Mouse (Mus musculus): ENCODE results near the gene Ap4b1. TPM values are rescaled to one million over a fixed set of nuclear protein-coding genes. Genes with fewer than 3 reads are reported as not detected.
"Not testable (repeated sequence)": the region's sequence is repeated elsewhere in the genome, so short reads cannot be mapped to it uniquely, and the experiment has no call there.

Gene Ap4b1
- polyA plus RNA-seq, 1 experiment from 2014 or later: 25.1 TPM

- Histone ChIP-seq H3K27ac (ENCODE audit: low read depth, low read length) (no peak overlapping the region), H3K4me3 (ENCODE audit: low read depth, low read length) (no peak overlapping the region), H3K9me3 (ENCODE audit: control insufficient read depth, low read length) (no peaks in the 10 kb centered on the region), H3K36me3 (ENCODE audit: control insufficient read depth, insufficient read depth, low read length) (no peaks in the 10 kb centered on the region), H3K27me3 (ENCODE audit: control insufficient read depth, insufficient read depth, low read length) (no peaks in the 10 kb centered on the region), H3K4me2 (ENCODE audit: low read depth, low read length) (no peak overlapping the region), H3K4me1 (ENCODE audit: control insufficient read depth, insufficient read depth, low read length) (no peaks in the 10 kb centered on the region), H3K9ac (replicated peaks; ENCODE audit: low read depth, low read length) (no peak overlapping the region)
- no peak for ATAC-seq (ENCODE audit: low read depth)
These were observed 18.2 kb downstream of the Ap4b1 start for GRCm38 (mm10) chr3:103827548-103827947.

GRCm38 (mm10) chr3:103829036-103829435 is 19.7 kb downstream of the Ap4b1 start:
- Histone ChIP-seq H3K27me3 (ENCODE audit: control insufficient read depth, insufficient read depth, low read length) (no peaks in the 10 kb centered on the region), H3K4me2 (ENCODE audit: low read depth, low read length) (no peak overlapping the region), H3K36me3 (ENCODE audit: control insufficient read depth, insufficient read depth, low read length) (no peaks in the 10 kb centered on the region), H3K4me1 (ENCODE audit: control insufficient read depth, insufficient read depth, low read length) (no peaks in the 10 kb centered on the region), H3K9ac (replicated peaks; ENCODE audit: low read depth, low read length) (no peak overlapping the region), H3K27ac (ENCODE audit: low read depth, low read length) (no peak overlapping the region), H3K4me3 (ENCODE audit: low read depth, low read length) (no peak overlapping the region), H3K9me3 (ENCODE audit: control insufficient read depth, low read length) (no peaks in the 10 kb centered on the region)
- ATAC-seq (ENCODE audit: low read depth): no peak
- WGBS: 87% methylated on average over 3 of the region's 3 CpGs

- not testable (repeated sequence) for ATAC-seq (ENCODE audit: low read depth); H3K9me3 ChIP-seq (ENCODE audit: control insufficient read depth, low read length)
- 60% methylated on average over 1 of the region's 1 CpGs for WGBS
These were observed 21.4 kb downstream of the Ap4b1 start for GRCm38 (mm10) chr3:103830681-103831080.

GRCm38 (mm10) chr3:103831146-103831545 is 21.8 kb downstream of the Ap4b1 start:
- H3K9me3 ChIP-seq (ENCODE audit: control insufficient read depth, low read length): no peaks in the 10 kb centered on the region
- H3K36me3 ChIP-seq (ENCODE audit: control insufficient read depth, insufficient read depth, low read length): no peaks in the 10 kb centered on the region
- no peaks in the 10 kb centered on the region for H3K4me1 ChIP-seq (ENCODE audit: control insufficient read depth, insufficient read depth, low read length)
- no peak for ATAC-seq (ENCODE audit: low read depth)
- H3K27ac ChIP-seq (ENCODE audit: low read depth, low read length): no peak overlapping the region
- no peak overlapping the region for H3K4me2 ChIP-seq (ENCODE audit: low read depth, low read length)
- no peaks in the 10 kb centered on the region for H3K27me3 ChIP-seq (ENCODE audit: control insufficient read depth, insufficient read depth, low read length)
- no peak overlapping the region for H3K9ac ChIP-seq (replicated peaks; ENCODE audit: low read depth, low read length)
- 89% methylated on average over 7 of the region's 7 CpGs for whole genome bisulfite sequencing
- no peak overlapping the region for H3K4me3 ChIP-seq (ENCODE audit: low read depth, low read length)

More at GRCm38 (mm10) chr3:103830681-103831080, 21.4 kb downstream of the Ap4b1 start:
- not testable (repeated sequence) for H3K4me3 ChIP-seq (ENCODE audit: low read depth, low read length); H3K4me2 ChIP-seq (ENCODE audit: low read depth, low read length); H3K27me3 ChIP-seq (ENCODE audit: control insufficient read depth, insufficient read depth, low read length); H3K27ac ChIP-seq (ENCODE audit: low read depth, low read length); H3K36me3 ChIP-seq (ENCODE audit: control insufficient read depth, insufficient read depth, low read length); H3K4me1 ChIP-seq (ENCODE audit: control insufficient read depth, insufficient read depth, low read length); H3K9ac ChIP-seq (replicated peaks; ENCODE audit: low read depth, low read length)

GRCm38 (mm10) chr3:103832426-103832825 is 23.1 kb downstream of the Ap4b1 start, which contains the start of gene Bcl2l15:
TSS of gene Bcl2l15 (plus strand) at chr3:103832601.
- Histone ChIP-seq H3K9me3 (ENCODE audit: control insufficient read depth, low read length) (no peaks in the 10 kb centered on the region), H3K36me3 (ENCODE audit: control insufficient read depth, insufficient read depth, low read length) (no peaks in the 10 kb centered on the region), H3K9ac (replicated peaks; ENCODE audit: low read depth, low read length) (no peak within 1 kb of the TSS), H3K4me2 (ENCODE audit: low read depth, low read length) (no peak within 1 kb of the TSS), H3K4me1 (ENCODE audit: control insufficient read depth, insufficient read depth, low read length) (no peaks in the 10 kb centered on the region), H3K27me3 (ENCODE audit: control insufficient read depth, insufficient read depth, low read length) (no peaks in the 10 kb centered on the region), H3K27ac (ENCODE audit: low read depth, low read length) (no peak within 1 kb of the TSS), H3K4me3 (ENCODE audit: low read depth, low read length) (no peak within 1 kb of the TSS)
- ATAC-seq (ENCODE audit: low read depth): no peak

- WGBS: 91% methylated on average over 2 of the region's 2 CpGs
- Histone ChIP-seq H3K4me2 (ENCODE audit: low read depth, low read length) (no peak overlapping the region), H3K9ac (replicated peaks; ENCODE audit: low read depth, low read length) (no peak overlapping the region), H3K27me3 (ENCODE audit: control insufficient read depth, insufficient read depth, low read length) (no peaks in the 10 kb centered on the region), H3K9me3 (ENCODE audit: control insufficient read depth, low read length) (no peaks in the 10 kb centered on the region), H3K36me3 (ENCODE audit: control insufficient read depth, insufficient read depth, low read length) (no peaks in the 10 kb centered on the region), H3K4me1 (ENCODE audit: control insufficient read depth, insufficient read depth, low read length) (no peaks in the 10 kb centered on the region), H3K27ac (ENCODE audit: low read depth, low read length) (no peak overlapping the region), H3K4me3 (ENCODE audit: low read depth, low read length) (no peak overlapping the region)
- ATAC-seq (ENCODE audit: low read depth): no peak
These were observed 24.7 kb downstream of the Ap4b1 start for GRCm38 (mm10) chr3:103834001-103834400.

GRCm38 (mm10) chr3:103835272-103835950 is 26.1 kb downstream of the Ap4b1 start:
- Histone ChIP-seq H3K27ac (ENCODE audit: low read depth, low read length) (no peak overlapping the region), H3K36me3 (ENCODE audit: control insufficient read depth, insufficient read depth, low read length) (no peaks in the 10 kb centered on the region), H3K9ac (replicated peaks; ENCODE audit: low read depth, low read length) (no peak overlapping the region), H3K4me3 (ENCODE audit: low read depth, low read length) (no peak overlapping the region), H3K27me3 (ENCODE audit: control insufficient read depth, insufficient read depth, low read length) (no peaks in the 10 kb centered on the region), H3K9me3 (ENCODE audit: control insufficient read depth, low read length) (no peaks in the 10 kb centered on the region), H3K4me2 (ENCODE audit: low read depth, low read length) (no peak overlapping the region), H3K4me1 (ENCODE audit: control insufficient read depth, insufficient read depth, low read length) (no peaks in the 10 kb centered on the region)
- 79% methylated on average over 6 of the region's 6 CpGs for WGBS
- ATAC-seq (ENCODE audit: low read depth): no peak

GRCm38 (mm10) chr3:103835951-103836310 is 26.6 kb downstream of the Ap4b1 start:
- Histone ChIP-seq H3K4me1 (ENCODE audit: control insufficient read depth, insufficient read depth, low read length) (no peaks in the 10 kb centered on the region), H3K9ac (replicated peaks; ENCODE audit: low read depth, low read length) (no peak overlapping the region), H3K36me3 (ENCODE audit: control insufficient read depth, insufficient read depth, low read length) (no peaks in the 10 kb centered on the region), H3K4me3 (ENCODE audit: low read depth, low read length) (no peak overlapping the region), H3K9me3 (ENCODE audit: control insufficient read depth, low read length) (no peaks in the 10 kb centered on the region), H3K27ac (ENCODE audit: low read depth, low read length) (no peak overlapping the region), H3K4me2 (ENCODE audit: low read depth, low read length) (no peak overlapping the region), H3K27me3 (ENCODE audit: control insufficient read depth, insufficient read depth, low read length) (no peaks in the 10 kb centered on the region)
- 83% methylated on average over 10 of the region's 10 CpGs for WGBS
- ATAC-seq (ENCODE audit: low read depth): no peak

GRCm38 (mm10) chr3:103836453-103836852 is 27.1 kb downstream of the Ap4b1 start:
- WGBS: 95% methylated on average over 5 of the region's 5 CpGs

More at GRCm38 (mm10) chr3:103836453-103836852, 27.1 kb downstream of the Ap4b1 start:
- Histone ChIP-seq H3K27me3 (ENCODE audit: control insufficient read depth, insufficient read depth, low read length) (no peaks in the 10 kb centered on the region), H3K4me3 (ENCODE audit: low read depth, low read length) (no peak overlapping the region), H3K9ac (replicated peaks; ENCODE audit: low read depth, low read length) (no peak overlapping the region), H3K27ac (ENCODE audit: low read depth, low read length) (no peak overlapping the region), H3K9me3 (ENCODE audit: control insufficient read depth, low read length) (no peaks in the 10 kb centered on the region), H3K4me1 (ENCODE audit: control insufficient read depth, insufficient read depth, low read length) (no peaks in the 10 kb centered on the region), H3K4me2 (ENCODE audit: low read depth, low read length) (no peak overlapping the region), H3K36me3 (ENCODE audit: control insufficient read depth, insufficient read depth, low read length) (no peaks in the 10 kb centered on the region)
- no peak for ATAC-seq (ENCODE audit: low read depth)

Measured in neural tube, embryonic 14.5 days (tissue).